Comparison of ENCODE assay signal across 18 mouse cellular contexts in the genomic region with DNA sequence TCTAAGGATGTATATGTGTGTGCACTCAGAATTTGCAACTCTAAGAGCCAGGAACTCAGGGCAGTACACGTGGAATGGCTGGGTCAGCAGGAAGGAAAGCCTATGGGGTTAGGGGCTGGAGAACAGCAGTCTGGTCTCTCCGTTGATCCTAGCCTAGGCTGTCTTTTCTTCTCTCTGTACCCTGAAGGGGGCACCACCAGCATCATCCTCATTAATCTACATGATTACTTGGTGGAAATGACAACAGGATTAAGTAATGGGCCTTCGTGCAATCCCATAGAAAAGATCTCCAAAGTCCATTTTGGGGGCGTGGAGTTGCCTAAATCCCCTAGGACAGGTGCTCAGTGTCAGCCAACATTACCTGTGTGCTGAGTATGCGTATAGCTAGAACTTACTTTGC. TPM values are rescaled to one million over a fixed set of nuclear protein-coding genes. Genes with fewer than 3 reads are reported as not detected.
A peak's percentile ranks its signal among the peaks of the same experiment; 100 is the strongest.
DNase-seq lines count a peak whose midpoint lies in the region; ATAC-seq lines count a peak whose summit lies in the region.
"Had no signal": no experiment of that assay in that cellular context is flagged by ENCODE, and none has a peak within 500 bp of the region (broad histone marks: within the 10 kb centered on the region; RNA-seq: fewer than 3 reads in every experiment).

No protein-coding gene starts in this region.

- no peak overlapping the region for H3K9ac ChIP-seq in forebrain, embryonic 15.5 days (replicated peaks)
- H3K9ac ChIP-seq in neural tube, embryonic 15.5 days (replicated peaks): no peak overlapping the region
- H3K9ac ChIP-seq: liver, embryonic 13.5 days had no signal

- H3K4me3 ChIP-seq in forebrain, embryonic 15.5 days: no peak overlapping the region
- no peak overlapping the region for H3K4me3 ChIP-seq in forebrain, embryonic 10.5 days
- no peak overlapping the region for H3K4me3 ChIP-seq in neural tube, embryonic 15.5 days (replicated peaks)
- H3K4me3 ChIP-seq: erythroblast, embryonic 14.5 days; heart, embryonic 10.5 days; liver, embryonic 13.5 days had no signal

- no peak for ATAC-seq in forebrain, embryonic 15.5 days (replicated peaks)
- no peak for ATAC-seq in neural tube, embryonic 15.5 days (ENCODE audit: low FRiP score)

- H3K36me3 ChIP-seq in forebrain, embryonic 15.5 days: peaks cover 12% of the 10 kb centered on the region
- peaks cover 46% of the 10 kb centered on the region for H3K36me3 ChIP-seq in forebrain, embryonic 10.5 days (replicated peaks)
- H3K36me3 ChIP-seq in neural tube, embryonic 15.5 days: peaks cover 15% of the 10 kb centered on the region

- WGBS in forebrain, embryonic 15.5 days: 77% methylated on average over 5 of the region's 5 CpGs
- WGBS in forebrain, embryonic 10.5 days: 84% methylated on average over 5 of the region's 5 CpGs
- WGBS in neural tube, embryonic 15.5 days: 84% methylated on average over 5 of the region's 5 CpGs

- peaks cover 27% of the 10 kb centered on the region for H3K4me1 ChIP-seq in forebrain, embryonic 15.5 days
- H3K4me1 ChIP-seq in forebrain, embryonic 10.5 days: peaks cover 20% of the 10 kb centered on the region
- H3K4me1 ChIP-seq in neural tube, embryonic 15.5 days: peaks cover 30% of the 10 kb centered on the region

- DNase-seq in forebrain, embryonic 10.5 days (ENCODE audit: extremely low spot score, low spot score): no peak
- DNase-seq in left cerebral cortex, postnatal 4 days: peak; percentile 32
- DNase-seq in left cerebral cortex, adult 9 months (ENCODE audit: low spot score in 2 of 2): no peak
- no peak for DNase-seq in neural tube, embryonic 10.5 days (ENCODE audit: extremely low spot score, low spot score)
- DNase-seq in kidney, adult 9 months: no peak
- DNase-seq in testis, postnatal 14 days (ENCODE audit: low spot score): no peak
- DNase-seq: B cell, adult 2 months; cerebellum, adult 11 months; gastrocnemius, postnatal 25 days; heart, postnatal 14 days; kidney, adult 11 months; kidney, postnatal 25 days; liver, embryonic 13.5 days; thymus, adult 2 months had no signal

- intact Hi-C loops in left cerebral cortex, postnatal 4 days (cut with DNase I): loop anchor here (5.0 kb wide), 1 partner anchor 60 kb away; a partner anchor contains a TSS

- no peaks in the 10 kb centered on the region for H3K27me3 ChIP-seq in forebrain, embryonic 15.5 days
- no peaks in the 10 kb centered on the region for H3K27me3 ChIP-seq in forebrain, embryonic 10.5 days (ENCODE audit: poor library complexity, severe bottlenecking)
- no peaks in the 10 kb centered on the region for H3K27me3 ChIP-seq in neural tube, embryonic 15.5 days (replicated peaks)
- H3K27me3 ChIP-seq: liver, embryonic 13.5 days had no signal

- H3K27ac ChIP-seq in forebrain, embryonic 15.5 days (replicated peaks): peak overlapping the region; percentile 92
- no peak overlapping the region for H3K27ac ChIP-seq in forebrain, embryonic 10.5 days
- peak overlapping the region; percentile 77; the same call in 1 of the 2 replicates for H3K27ac ChIP-seq in neural tube, embryonic 15.5 days (replicated peaks)
- H3K27ac ChIP-seq: heart, embryonic 10.5 days; liver, embryonic 13.5 days had no signal

- H3K4me2 ChIP-seq in forebrain, embryonic 15.5 days (replicated peaks): no peak overlapping the region
- no peak overlapping the region for H3K4me2 ChIP-seq in neural tube, embryonic 15.5 days
- H3K4me2 ChIP-seq: liver, embryonic 13.5 days had no signal

- H3K9me3 ChIP-seq in forebrain, embryonic 15.5 days: no peaks in the 10 kb centered on the region
- H3K9me3 ChIP-seq in forebrain, embryonic 10.5 days: no peaks in the 10 kb centered on the region
- no peaks in the 10 kb centered on the region for H3K9me3 ChIP-seq in neural tube, embryonic 15.5 days (replicated peaks)
- H3K9me3 ChIP-seq: heart, embryonic 10.5 days; liver, embryonic 13.5 days had no signal

RNA-seq across cellular contexts. Expression of a gene that starts 44.2 kb away (rescaled TPM):
- polyA plus RNA-seq in forebrain, embryonic 15.5 days (2015; fragmentation: Nextera tagmentation; extraction: Ambion mirVana): 27.9 and 29.1 TPM in 2 replicates
- 27.7 and 29.9 TPM in 2 replicates for polyA plus RNA-seq in forebrain, embryonic 10.5 days (2016; fragmentation: Nextera tagmentation; extraction: Ambion mirVana)
- total RNA-seq in left cerebral cortex, postnatal 4 days (2021): 10 to 100 TPM; 47.3 to 49.0 TPM
- 26.8 and 28.8 TPM in 2 replicates for polyA plus RNA-seq in neural tube, embryonic 15.5 days (2015; fragmentation: Nextera tagmentation; extraction: Ambion mirVana)

RNA-seq across cellular contexts. Expression of a gene that starts 58.7 kb away (rescaled TPM):
- polyA plus RNA-seq in forebrain, embryonic 15.5 days (2015; fragmentation: Nextera tagmentation; extraction: Ambion mirVana): 22.5 and 32.2 TPM in 2 replicates
- 5.4 and 5.6 TPM in 2 replicates for polyA plus RNA-seq in forebrain, embryonic 10.5 days (2016; fragmentation: Nextera tagmentation; extraction: Ambion mirVana)
- total RNA-seq in left cerebral cortex, postnatal 4 days (2021): 100 to 1,000 TPM; 315 to 327 TPM
- 21.2 and 31.8 TPM in 2 replicates for polyA plus RNA-seq in neural tube, embryonic 15.5 days (2015; fragmentation: Nextera tagmentation; extraction: Ambion mirVana)
